In genomic region chr6:146504459-146504858, GRCm38 (mm10) we compare ENCODE assay signal across 34 mouse cellular contexts.
"Had no signal": no experiment of that assay in that cellular context is flagged by ENCODE, and none has a peak within 500 bp of the region (broad histone marks: within the 10 kb centered on the region; RNA-seq: fewer than 3 reads in every experiment).

No protein-coding gene starts in this region.

- H3K9me3 ChIP-seq: heart, embryonic 10.5 days; heart, embryonic 12.5 days; heart, embryonic 13.5 days; heart, embryonic 15.5 days; hindbrain, embryonic 10.5 days; hindbrain, embryonic 12.5 days; hindbrain, embryonic 13.5 days; hindbrain, embryonic 15.5 days; intestine, embryonic 15.5 days; kidney, embryonic 15.5 days had no signal

- H3K4me3 ChIP-seq: heart, embryonic 10.5 days; heart, embryonic 12.5 days; heart, embryonic 13.5 days; heart, embryonic 15.5 days; hindbrain, embryonic 10.5 days; hindbrain, embryonic 12.5 days; hindbrain, embryonic 13.5 days; hindbrain, embryonic 15.5 days; intestine, embryonic 15.5 days; kidney, embryonic 15.5 days; layer of hippocampus, adult 2 months had no signal

- H3K4me2 ChIP-seq: heart, embryonic 12.5 days; heart, embryonic 13.5 days; heart, embryonic 15.5 days; hindbrain, embryonic 12.5 days; hindbrain, embryonic 13.5 days; hindbrain, embryonic 14.5 days; hindbrain, embryonic 15.5 days; intestine, embryonic 15.5 days; kidney, embryonic 15.5 days had no signal

- H3K27ac ChIP-seq: heart, embryonic 10.5 days; heart, embryonic 13.5 days; heart, embryonic 15.5 days; hindbrain, embryonic 10.5 days; hindbrain, embryonic 12.5 days; hindbrain, embryonic 13.5 days; hindbrain, embryonic 14.5 days; hindbrain, embryonic 15.5 days; hindbrain, postnatal 0 days; intestine, embryonic 15.5 days; kidney, embryonic 15.5 days; kidney, postnatal 0 days; layer of hippocampus, adult 2 months had no signal

- ATAC-seq: hindbrain, embryonic 16.5 days; hindbrain, postnatal 0 days; inflammation-experienced regulatory T-cells, adult 6 months; intestine, embryonic 15.5 days; intestine, embryonic 16.5 days; intestine, postnatal 0 days had no signal

- DNase-seq: heart, postnatal 10 days; heart, postnatal 14 days; heart, postnatal 36 days; heart, postnatal 4 days; kidney, adult 11 months; kidney, adult 18-20 months; kidney, adult 2 months; kidney, adult 8-10 months; kidney, adult 9 months; kidney, postnatal 10 days; kidney, postnatal 14 days; kidney, postnatal 25 days; kidney, postnatal 36 days; kidney, postnatal 4 days; layer of hippocampus, adult 9-11 months; layer of hippocampus, postnatal 36 days had no signal

- H3K27me3 ChIP-seq: heart, embryonic 12.5 days; heart, embryonic 13.5 days; heart, embryonic 15.5 days; intestine, embryonic 15.5 days had no signal

- H3K9ac ChIP-seq: heart, embryonic 12.5 days; heart, embryonic 13.5 days; heart, embryonic 15.5 days; hindbrain, embryonic 12.5 days; hindbrain, embryonic 13.5 days; hindbrain, embryonic 14.5 days; hindbrain, embryonic 15.5 days; intestine, embryonic 15.5 days; kidney, embryonic 15.5 days had no signal

- H3K36me3 ChIP-seq: heart, embryonic 10.5 days; heart, embryonic 12.5 days; heart, embryonic 13.5 days; heart, embryonic 15.5 days; hindbrain, embryonic 10.5 days; hindbrain, embryonic 12.5 days; hindbrain, embryonic 13.5 days; hindbrain, embryonic 15.5 days; intestine, embryonic 15.5 days; kidney, embryonic 15.5 days had no signal
